Mouse (Mus musculus) erythroid progenitor cell, adult 5-6 weeks (primary cell): ENCODE data around the gene Btbd9. TPM values are rescaled to one million over a fixed set of nuclear protein-coding genes. Genes with fewer than 3 reads are reported as not detected.

ENCODE experiments used
- ATAC-seq: replicated peaks from 2 replicates; pipeline ENCODE4 v1.8.0; 2016; ENCODE audit warnings: moderate number of reproducible peaks, mild to moderate bottlenecking, moderate TSS enrichment, inconsistent platforms; ENCODE audit not compliant: poor library complexity, low FRiP score, severe bottlenecking
- total RNA-seq, 2 experiments: library from RNA; stranded (forward) in 1 of 2; stranded (reverse) in 1 of 2; fragments of 150-400 nt in 1 of 2; fragments of 186-747, 209-891 nt in 1 of 2; gene quantifications; 2 replicates each; pipeline versions ENCODE4 v1.2.3 to v1.2.4; 2015 to 2017; ENCODE audit warnings: low replicate concordance in 2 of 2

Btbd9 gene
- total RNA-seq, 2 experiments from 2014 or later = 7.7 to 8.8 TPM

DNA sequence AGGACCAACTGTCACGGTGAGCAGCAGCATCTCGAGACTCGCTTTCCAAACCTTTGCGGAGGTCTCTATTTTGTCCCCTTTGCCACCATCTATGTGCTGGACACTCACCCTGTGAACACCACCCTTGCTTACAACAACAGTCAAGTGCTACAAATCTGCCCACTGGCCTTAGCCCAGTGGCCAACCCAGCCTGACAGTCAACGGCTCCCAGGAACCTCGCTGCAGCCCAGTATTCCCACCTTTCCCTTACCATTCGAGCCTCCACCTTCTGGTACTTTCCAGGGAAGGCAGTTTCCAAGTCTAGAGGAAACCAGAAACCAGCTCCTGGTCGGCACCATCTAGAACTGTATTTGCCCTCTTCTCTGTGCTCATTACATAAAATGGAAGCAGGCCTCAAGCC is 84.7 kb downstream of the Btbd9 start:
- no peak for ATAC-seq

DNA sequence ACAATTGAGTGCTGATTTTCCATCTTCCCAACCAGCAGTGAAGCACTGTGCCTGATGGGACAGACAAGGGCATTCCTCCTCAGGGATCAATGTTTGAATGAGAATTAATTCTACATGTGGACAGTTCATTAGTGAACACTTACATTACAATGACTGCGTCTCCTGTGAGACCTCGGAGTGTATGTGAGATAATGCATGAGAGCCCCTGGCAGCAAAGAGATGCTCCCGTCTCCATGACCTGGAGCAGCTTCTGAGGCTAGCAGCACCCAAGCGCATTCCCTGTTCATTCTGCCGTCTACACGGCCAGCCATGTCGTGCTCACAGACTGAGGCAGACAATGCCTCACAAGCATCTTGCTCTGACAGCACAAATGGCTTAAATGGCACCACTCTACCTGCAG is 85.7 kb downstream of the Btbd9 start:
- no peak for ATAC-seq

DNA sequence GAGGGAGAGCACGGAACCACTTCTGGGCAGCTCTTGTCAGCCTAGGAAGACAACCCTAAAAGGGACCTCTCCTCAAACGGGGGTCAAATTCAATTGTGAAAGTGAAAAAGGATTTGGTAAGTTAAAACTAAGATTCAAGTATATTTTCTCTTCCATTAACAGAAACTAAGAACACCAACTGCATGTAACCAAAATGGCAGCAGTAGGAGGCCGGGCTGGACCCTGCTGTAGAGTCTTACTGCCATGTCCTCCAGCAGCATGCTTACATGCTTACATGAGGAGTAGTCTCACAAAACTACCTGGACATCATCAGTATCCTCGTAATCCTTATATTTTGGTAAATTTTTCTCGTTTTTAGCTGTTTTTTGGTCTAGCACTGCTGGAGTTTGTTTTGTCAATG is 86.2 kb downstream of the Btbd9 start:
- no peak for ATAC-seq

DNA sequence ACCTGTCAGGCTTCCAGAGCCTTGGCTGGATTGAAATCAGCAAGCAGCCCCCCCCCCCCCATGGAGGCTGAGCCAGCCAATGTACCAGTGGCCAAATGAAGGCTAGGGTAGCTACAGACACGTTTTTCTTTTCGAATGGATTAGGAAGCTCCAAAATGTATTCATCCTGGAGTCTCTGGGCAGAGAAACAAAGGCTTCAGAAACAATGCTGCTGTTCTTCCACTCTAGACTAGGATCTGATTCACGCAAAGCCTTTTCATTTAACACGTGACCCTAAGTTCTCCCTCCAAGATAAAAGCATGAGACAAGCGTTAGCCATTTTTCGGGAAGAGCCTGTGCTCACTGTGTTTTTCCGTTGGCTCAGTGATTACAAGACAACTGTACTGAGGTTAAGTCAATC is 86.7 kb downstream of the Btbd9 start:
- ATAC-seq = no peak

DNA sequence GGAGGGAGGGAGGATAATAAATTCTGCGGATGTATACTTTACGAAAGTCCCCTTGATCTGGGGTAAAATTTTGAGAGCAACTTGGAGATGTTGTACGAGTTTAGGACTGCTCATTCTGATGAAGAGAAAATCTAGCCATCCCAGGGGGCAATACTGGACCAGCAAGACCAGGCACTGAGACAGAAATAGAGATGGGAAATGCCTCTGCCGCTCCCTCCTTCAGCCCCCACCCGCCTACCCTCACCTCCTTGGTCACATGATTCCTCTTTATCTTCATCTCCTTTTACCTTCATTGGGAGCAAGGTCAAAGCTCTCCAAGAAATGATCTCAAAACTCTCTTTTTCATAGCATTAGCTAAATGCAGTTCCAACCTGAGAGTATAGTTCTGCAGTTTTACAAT is 88.6 kb downstream of the Btbd9 start:
- no peak for ATAC-seq

DNA sequence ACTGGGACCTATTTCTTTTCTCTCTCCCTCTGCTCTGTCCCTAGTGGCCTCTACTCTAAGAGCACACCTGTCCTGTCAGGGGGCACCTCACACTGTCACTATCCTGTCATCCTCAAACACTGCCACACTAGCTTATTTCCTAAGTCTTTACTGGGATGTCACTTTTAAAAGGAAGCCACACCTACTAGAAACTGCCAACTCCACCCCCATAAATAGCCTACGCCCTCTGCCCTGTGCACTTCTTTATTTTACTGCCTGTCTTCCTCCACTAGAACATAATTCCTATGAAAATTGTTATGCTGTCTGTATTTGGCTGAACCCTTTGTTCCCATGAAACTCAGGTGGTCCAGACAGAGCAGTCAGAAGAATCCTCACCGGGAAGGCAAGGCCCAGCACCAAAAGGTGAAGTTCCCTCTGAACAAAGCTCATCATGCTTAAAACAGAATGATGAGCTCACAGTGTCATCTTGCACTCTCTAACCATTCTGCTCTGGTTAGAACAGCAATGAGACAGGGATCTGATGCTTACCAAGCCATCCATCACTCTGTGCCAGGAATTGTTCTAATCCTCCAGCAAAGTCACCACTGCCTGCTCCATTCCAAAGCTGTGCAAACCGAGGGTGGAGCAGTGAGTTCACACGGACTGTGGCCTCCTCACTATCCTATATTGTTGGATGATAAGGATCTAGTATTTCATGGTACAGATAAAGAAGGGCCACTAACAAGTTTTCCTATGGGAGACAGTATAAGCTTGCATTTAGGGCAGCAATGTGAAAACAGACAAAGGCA is 91.0 kb downstream of the Btbd9 start:
- ATAC-seq = no peak

DNA sequence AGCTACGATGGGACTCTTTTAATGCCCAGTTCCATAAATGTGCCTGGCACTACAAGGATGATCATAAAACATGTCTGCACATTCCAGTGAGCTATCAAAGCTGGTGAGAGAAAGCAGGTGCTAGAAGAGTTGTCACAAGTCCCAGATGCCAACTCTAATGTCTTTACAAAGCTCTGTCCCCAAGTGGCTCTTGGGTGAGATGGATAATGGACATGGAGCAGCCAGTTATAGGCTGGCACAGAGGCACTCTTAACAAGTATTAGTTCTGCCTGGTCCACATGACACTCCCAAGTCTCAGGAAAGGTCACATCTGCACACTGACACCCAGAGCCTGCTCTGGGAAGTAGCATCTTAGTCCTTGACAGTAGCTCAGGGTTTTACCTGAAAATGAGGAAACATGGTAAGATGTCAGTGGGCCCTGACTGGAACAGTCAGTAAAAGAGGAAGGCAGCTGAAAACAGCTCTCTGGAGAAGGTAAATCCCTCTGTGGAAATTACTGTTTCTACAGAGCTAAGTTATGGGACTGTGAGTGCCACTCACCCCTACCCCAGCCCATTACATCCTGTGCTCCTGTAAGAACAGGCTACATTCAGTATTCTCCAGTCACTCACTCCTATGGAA is 91.7 kb downstream of the Btbd9 start:
- no peak for ATAC-seq

DNA sequence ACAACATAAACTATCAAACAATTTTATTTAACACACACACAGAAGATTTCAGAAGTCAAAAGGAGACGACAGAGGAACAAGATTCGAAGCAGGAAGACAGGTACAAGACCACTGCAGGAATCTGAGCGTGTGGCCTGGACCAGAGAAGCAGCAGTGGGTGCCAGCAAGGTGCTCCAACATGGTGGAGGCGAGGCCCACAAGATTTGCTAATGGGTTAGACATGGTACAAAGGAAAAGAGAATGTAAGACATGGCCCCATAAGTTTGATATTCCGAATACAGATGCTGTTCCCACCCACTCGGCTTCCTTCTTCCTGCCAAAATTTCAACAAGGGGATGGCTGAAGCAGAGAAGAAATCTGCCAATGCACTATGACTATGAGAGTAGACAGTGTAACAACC is 94.5 kb downstream of the Btbd9 start:
- ATAC-seq = no peak

DNA sequence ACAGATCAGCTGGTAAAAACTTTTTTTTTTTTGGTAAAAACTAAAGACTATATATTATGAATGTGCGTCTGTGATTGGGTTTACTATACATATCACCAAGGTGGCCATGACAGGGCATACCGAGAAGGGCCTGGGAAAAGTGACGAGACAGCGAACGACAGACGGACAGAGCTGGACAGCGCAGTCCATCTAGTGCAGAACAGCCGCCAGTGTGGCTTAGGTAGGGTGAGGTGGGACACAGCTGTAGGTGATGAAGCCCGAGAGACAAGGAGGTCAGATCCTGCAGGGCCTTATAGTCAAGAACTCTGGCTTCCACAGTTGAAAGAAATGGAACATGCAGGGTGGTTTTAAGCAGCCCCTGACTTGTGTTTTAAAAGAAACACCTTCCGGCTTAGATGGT is 94.9 kb downstream of the Btbd9 start:
- no peak for ATAC-seq

DNA sequence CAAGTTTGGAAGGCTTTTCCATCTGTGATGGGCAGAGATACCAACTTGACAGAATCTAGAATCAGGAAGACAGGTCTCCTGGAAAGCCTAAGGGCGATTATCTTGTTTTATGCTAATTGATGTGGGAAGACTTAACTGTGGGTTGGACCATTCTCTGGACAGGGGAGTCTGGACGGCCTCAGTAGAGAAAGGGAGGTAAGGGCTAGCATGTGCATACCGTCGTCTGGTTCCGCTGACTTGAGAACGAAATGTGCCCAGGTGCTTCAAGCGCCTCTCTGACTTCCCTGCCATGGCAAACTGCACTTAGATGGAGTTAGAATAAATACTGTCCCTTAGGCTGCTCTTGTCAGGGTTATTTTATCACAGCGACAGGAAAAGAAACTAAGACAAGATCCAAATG is 95.9 kb downstream of the Btbd9 start:
- no peak for ATAC-seq

DNA sequence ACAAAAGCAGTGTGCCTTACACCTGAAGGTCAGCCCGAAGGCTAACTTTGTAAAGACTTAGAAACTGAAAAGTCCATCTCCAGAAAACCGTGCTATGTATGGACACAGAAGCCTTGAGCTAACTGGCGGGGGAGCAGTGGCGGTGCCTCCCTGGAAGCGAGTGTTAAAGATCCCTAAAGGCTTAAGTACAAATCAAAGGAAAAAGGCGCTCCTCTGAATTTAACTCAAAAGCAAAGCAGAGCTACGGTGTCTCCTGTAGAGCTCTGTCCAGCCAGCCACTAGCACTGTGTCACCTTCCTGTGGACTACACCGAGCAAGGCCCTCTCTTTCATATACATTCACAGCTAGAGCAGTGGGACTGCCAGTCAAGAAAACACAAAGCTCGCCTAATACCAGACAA is 98.1 kb downstream of the Btbd9 start:
- ATAC-seq = no peak

DNA sequence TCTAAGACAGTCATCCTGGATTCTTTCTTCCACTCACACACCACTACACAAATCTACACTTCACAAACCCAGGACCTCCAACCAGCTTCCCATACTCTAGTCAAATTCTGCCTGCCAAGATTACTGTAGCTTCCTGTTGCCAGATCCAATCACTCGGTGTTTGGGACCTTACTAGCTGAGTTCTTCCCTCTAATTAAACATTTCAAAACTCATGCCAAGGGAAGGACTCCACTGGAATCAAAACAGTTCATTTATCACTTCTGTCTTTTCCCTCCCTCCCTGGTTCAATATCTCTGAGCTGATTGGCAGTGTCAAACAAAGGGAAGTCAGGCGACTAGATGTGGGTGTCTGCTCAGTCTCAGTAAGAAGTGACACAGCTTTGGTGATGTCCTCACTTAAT is 101.7 kb downstream of the Btbd9 start:
- no peak for ATAC-seq

DNA sequence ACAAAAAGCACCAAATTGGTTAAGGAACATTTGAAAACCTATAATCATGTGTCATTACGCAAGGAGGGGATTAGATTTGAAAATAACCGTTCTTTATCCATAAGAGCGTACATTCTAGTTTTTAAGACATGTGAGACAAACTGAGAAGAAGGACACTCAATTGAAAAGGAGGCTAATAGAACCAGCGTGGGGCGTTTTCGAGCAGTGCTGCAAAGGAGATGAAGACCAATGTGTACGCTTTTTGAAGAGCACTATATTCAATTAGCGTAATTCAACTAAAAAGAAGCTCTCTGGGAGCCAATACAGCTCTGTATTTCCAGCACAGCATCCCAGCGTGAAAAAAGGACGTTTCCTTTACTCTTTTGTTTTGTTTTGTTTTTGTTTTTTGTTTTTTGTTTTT is 103.5 kb downstream of the Btbd9 start:
- no peak for ATAC-seq

DNA sequence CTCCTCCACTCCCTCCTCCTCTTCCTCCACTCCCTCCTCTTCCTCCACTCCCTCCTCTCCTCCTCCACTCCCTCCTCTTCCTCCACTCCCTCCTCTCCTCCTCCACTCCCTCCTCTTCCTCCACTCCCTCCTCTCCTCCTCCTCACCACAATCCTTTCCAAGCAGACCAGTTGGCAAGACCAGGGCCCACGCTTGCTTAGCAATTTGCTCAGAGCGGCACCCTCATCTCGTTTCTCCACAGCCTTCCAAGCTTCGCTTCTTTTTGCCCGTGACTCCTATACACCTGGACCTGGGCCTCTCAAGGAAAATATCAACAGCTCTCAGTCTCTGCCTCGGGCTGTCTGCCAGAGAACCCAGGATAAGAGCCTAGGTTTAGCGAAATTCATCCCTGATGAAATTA is 104.8 kb downstream of the Btbd9 start:
- no peak for ATAC-seq

DNA sequence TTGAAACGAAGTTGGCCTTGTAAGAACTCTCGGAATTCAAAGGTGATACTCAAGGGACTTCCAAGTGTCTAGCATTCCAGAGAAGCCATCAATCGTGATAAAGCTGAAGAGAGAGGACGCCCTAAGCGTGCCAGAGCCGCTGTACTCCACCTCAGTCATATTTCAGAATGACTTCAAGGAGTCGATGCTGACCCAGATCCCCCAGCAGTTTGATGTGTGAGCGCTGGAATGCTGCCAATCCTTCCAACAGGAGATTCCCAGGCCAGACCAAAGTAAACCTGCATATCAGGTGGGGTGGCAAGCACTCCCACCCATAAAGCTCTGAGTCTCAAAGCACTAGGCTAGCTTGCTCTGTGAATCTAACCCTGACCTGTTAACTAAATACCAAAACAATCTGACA is 105.5 kb downstream of the Btbd9 start:
- ATAC-seq = no peak

DNA sequence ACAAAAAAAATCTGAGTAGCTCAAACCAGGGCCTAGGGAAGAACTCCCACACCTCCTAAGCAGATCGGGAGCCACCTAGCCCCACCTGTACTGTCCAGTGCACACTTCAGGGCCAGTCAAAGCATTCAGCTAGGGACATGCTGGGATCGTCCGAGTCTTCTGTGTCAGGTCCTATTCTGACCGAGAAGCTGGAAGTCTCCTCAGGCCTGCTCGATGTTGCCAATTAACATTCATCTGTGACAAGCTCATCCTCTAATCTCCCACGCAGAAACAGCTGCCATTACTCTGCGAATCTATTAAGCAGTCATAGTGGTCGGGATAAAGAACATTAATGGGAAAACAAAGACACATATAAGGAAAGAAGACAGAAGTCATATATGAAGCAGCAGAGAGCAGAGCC is 106.0 kb downstream of the Btbd9 start:
- ATAC-seq = no peak

DNA sequence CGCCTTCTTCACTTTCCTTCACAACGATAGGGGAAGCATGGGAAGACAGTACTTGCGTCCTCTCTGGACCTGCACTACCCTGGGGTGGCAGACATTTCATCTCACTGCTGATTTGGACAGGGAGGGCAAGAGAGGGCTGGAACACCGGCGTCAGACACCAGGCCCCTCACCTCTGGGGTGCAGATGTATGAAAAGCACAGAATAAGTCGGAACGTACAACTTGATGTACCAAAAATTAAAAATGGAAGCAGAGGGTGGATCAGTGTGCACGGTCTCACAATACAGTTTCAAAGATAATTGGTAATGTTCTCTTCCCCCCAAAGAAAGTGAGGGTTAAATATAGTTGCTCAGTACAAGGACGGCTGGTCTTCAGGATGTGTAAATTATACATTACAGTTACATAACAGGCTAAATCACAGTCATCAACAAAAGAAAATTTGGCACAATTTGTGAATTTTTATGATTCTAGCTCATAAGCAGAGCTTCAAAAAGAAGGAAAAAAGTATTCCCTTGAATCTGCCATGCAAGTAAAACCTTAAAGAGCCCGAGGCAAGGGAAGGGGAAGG is 106.7 kb downstream of the Btbd9 start:
- ATAC-seq = no peak

DNA sequence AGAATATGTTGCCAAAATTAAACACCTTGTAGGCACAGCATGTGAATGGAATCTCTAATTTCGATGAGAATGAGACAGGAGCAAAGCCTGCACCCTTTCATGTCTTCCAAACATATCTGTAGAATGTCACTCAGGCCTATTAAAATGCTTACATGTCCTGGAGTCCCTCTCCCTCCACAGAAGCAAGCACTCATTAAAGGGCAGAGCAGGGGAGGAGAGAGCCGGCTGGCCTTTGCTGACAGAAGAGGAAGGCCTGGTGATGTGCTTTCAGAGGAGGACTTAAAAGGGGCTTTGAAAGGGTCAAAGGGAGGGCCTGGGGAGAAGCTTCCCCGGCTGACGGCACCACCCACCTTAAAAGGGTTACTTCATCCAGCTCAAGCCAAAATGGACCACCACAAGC is 107.9 kb downstream of the Btbd9 start:
- ATAC-seq = no peak

DNA sequence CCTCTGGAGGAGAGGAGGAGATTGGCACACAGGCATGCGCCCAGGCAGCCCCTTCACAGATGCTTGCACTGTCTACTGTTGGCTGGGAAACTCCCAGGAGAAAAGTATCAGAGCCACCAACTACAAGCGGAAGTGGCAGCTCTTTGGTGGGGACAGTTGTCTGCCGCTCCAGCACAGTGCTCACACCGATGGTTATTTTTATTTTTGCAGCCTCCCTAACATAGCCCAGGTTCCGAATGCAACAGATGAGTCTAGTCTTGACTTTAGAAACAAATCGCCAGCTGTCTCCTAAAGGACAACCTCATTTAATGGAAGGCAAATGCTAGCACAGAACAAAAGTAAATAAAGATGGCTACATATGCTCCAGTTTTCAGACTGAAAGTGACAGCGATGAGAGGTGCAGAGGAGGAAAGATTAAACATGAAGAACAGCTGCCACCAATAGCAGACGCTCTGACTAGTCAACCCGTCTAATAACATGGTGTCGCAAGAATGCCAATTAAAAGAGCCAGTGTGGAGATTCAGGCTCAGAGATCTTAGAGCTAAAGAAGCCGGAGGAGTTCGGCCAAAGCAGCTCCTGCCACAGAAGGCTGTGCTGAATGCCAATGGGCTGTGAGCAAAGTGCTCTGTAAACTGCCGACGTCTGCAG is 108.6 kb downstream of the Btbd9 start:
- ATAC-seq = no peak

DNA sequence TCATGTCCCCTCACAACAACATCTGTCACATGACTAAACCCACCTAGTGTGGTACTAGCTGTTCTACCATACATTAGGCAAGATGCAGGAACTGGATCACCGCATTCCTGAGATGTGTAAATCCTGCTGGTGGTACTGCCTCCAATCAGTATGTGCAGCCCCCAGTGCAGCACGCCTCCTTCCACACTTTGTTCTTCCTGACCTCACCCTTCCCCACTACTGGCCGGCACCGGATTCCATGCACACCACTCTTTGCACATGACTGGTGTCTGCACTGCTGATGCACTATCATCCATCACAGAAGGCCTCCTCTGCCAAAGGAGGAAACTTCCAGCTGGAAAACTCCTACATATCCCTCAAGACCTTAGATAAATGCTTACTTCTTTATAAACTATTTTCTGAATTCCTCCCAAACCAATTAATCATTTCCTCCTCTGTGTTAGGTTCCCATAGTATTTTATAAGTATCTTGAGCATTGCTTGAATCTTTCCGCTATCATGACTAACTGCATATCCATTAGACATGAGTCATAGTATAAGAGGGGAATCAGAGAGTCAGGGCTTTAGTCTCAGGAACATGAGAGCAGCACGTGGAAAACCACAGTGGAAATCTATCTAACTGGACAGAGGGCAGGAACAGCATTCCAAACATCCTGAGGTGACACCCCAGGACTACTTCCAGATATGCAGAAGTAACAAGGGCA is 111.1 kb downstream of the Btbd9 start:
- ATAC-seq = no peak
